Mouse (Mus musculus) megakaryocyte-erythroid progenitor cell, adult 5-6 weeks (primary cell): ENCODE data around the gene Gm44965. TPM values are rescaled to one million over a fixed set of nuclear protein-coding genes. Genes with fewer than 3 reads are reported as not detected.

Experiments used
- ATAC-seq: replicated peaks from 2 replicates; pipeline ENCODE4 v1.8.0; 2016; ENCODE audit warnings: mild to moderate bottlenecking, inconsistent platforms; ENCODE audit not compliant: severe bottlenecking, poor library complexity, low FRiP score, low TSS enrichment
- total RNA-seq, 2 experiments: library from RNA; stranded (forward) in 1 of 2; stranded (reverse) in 1 of 2; fragments of 200-1000, 215-1000 nt in 1 of 2; fragments of >200 nt in 1 of 2; fragmentation: Nextera tagmentation in 1 of 2; gene quantifications; 2 replicates each; pipeline ENCODE4 v1.2.3; 2014 to 2017

Gene Gm44965
- total RNA-seq, 2 experiments from 2014 or later, result not detected

DNA sequence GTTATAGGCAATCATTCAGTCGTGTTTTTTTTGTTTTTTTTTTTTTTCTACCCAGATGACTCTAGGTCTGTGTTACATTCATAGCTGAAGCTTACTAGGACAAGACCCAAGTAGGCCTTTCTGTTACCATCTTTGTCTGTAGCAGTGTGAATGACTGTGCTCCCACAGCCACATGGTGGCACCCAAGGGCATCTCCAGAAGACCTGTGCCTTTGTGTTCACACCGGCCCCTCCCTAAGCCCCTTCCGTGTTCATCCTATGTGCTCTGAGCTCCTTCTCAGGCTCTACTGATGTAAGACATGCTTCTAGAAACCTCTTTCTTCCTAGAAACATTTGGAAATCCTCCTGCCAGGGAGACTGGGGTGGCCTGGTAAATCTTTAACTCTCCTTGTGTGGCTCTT lies 53.3 kb downstream of the Gm44965 start, which contains the start of gene Gimap8:
Gene Gimap8, plus strand, starts transcription at position 240 of the 400 bp plus-strand sequence.
- peak; percentile 75 for ATAC-seq

GRCm38 (mm10) chr6:48647611-48648010 lies 53.9 kb downstream of the Gm44965 start:
- no peak for ATAC-seq

DNA sequence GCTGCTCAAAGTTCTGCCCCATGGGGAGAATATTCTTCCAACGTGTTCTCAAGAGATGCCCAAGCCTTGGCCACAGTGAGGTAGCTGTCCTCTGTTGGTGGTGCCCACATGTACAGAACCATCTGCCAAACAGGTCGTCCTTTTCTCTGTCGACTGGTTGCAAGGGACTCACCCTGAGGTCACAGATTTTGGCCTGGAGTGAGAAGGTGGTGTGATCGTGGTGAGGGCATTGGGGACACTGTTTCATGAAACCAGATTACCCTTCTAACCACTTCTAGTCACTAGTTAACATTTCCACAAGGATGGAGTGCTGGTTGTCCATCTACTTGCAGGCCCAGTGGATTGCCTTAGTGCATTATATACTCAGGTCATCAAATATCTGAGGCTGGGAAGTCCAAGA lies 55.0 kb downstream of the Gm44965 start:
- ATAC-seq, result no peak

DNA sequence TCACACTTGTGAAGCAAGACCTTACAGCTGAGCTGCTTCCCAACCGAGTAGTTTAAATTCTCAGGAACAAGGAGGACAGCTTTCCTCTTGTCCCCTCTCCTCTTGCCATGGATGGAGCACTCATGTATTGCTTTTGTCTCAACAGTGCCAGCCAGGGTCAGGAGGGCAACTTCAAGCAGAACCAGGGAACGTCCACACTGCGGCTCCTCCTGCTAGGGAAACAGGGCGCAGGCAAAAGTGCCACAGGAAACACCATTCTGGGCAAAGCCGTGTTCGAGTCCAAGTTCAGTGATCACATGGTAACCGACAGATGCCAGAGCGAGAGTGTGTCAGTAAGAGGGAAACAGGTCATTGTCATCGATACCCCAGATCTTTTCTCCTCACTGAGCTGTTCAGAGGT lies 56.3 kb downstream of the Gm44965 start:
- ATAC-seq, result no peak

GRCm38 (mm10) chr6:48658721-48659120 lies 65.0 kb downstream of the Gm44965 start:
- ATAC-seq, result no peak

GRCm38 (mm10) chr6:48664750-48665149 lies 71.0 kb downstream of the Gm44965 start:
- ATAC-seq, result no peak

GRCm38 (mm10) chr6:48665471-48665870 lies 71.7 kb downstream of the Gm44965 start:
- no peak for ATAC-seq

DNA sequence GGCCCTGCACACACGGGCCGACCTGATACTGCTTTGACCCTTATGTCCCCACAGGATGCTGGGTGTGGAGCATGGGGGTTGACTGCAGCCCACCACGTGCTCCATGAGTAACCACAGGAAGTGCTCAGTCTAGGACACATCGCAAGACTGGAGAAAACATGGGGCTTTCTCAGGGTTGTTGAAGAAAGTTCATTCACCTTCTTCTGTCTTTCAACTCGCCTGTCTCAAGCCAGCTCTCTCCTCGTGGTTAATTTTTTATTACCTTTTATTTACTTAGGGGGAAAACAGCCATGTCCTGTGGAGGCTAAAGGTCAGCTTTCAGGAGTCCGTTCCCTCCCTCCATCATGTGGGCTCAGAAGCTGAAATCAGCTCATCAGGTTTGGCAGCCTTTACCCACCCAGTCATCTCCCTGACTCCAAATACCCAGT lies 72.4 kb downstream of the Gm44965 start:
- ATAC-seq, result peak; percentile 26; the same call in 1 of the 2 replicates

DNA sequence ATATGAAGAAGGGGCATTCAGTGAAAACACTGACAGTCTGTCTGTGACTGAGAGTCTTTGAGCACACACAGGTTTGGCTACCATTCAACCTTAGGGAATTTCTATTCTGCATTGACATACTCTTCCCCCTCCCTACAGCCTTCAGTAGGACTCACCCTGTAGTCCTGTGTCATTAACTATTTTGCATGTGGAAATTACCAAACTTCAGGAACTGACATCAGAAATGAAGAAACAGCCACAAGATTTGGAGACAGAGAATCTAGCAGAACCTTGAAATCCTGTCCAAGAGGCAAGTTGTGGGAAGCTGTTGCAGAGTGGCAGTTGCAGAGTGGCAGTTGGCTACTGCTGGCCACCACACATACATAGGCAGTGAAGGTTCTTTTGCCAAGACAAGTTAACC lies 74.3 kb downstream of the Gm44965 start:
- no peak for ATAC-seq

Other genes starting within 250 kb of the Gm44965 start
- 8.4 and 9.1 TPM in 2 replicates for gene Krba1, start 198.4 kb upstream of the Gm44965 start, total RNA-seq (2014; fragmentation: Nextera tagmentation)
- 4.8 and 8.0 TPM in 2 replicates for gene Krba1, start 198.4 kb upstream of the Gm44965 start, total RNA-seq (2017)
- 0.33 and 0.67 TPM in 2 replicates for gene Zfp467, start 148.1 kb upstream of the Gm44965 start, total RNA-seq (2014; fragmentation: Nextera tagmentation)
- 0.33 TPM in 1 of 2 replicates, not detected in the other for gene Zfp467, start 148.1 kb upstream of the Gm44965 start, total RNA-seq (2017)
- gene Sspo, start 145.7 kb upstream of the Gm44965 start, total RNA-seq (2014; fragmentation: Nextera tagmentation), result not detected in 2 replicates
- gene Sspo, start 145.7 kb upstream of the Gm44965 start, total RNA-seq (2017), result not detected in 2 replicates
- gene Atp6v0e2, start 56.3 kb upstream of the Gm44965 start, total RNA-seq (2014; fragmentation: Nextera tagmentation), result not detected in 2 replicates
- not detected in 2 replicates for gene Atp6v0e2, start 56.3 kb upstream of the Gm44965 start, total RNA-seq (2017)
- gene Lrrc61, start 39.1 kb upstream of the Gm44965 start, total RNA-seq (2014; fragmentation: Nextera tagmentation), result 8.7 and 17.0 TPM in 2 replicates
- gene Lrrc61, start 39.1 kb upstream of the Gm44965 start, total RNA-seq (2017), result 1.8 and 3.3 TPM in 2 replicates
- gene Rarres2, start 21.2 kb upstream of the Gm44965 start, total RNA-seq (2014; fragmentation: Nextera tagmentation), result not detected in 2 replicates
- 0.05 TPM in 1 of 2 replicates, not detected in the other for gene Rarres2, start 21.2 kb upstream of the Gm44965 start, total RNA-seq (2017)
- gene Gm45021, start 4.3 kb upstream of the Gm44965 start, total RNA-seq (2014; fragmentation: Nextera tagmentation), result not detected in 2 replicates
- gene Gm45021, start 4.3 kb upstream of the Gm44965 start, total RNA-seq (2017), result not detected in 2 replicates
- 9.7 and 17.1 TPM in 2 replicates for gene Repin1, start 58 bp upstream of the Gm44965 start, total RNA-seq (2014; fragmentation: Nextera tagmentation)
- 9.8 and 14.7 TPM in 2 replicates for gene Repin1, start 58 bp upstream of the Gm44965 start, total RNA-seq (2017)
- 1.7 and 1.9 TPM in 2 replicates for gene Zfp775, start 8.1 kb downstream of the Gm44965 start, total RNA-seq (2014; fragmentation: Nextera tagmentation)
- gene Zfp775, start 8.1 kb downstream of the Gm44965 start, total RNA-seq (2017), result 2.0 and 3.0 TPM in 2 replicates
- gene AI854703, start 32.8 kb downstream of the Gm44965 start, total RNA-seq (2014; fragmentation: Nextera tagmentation), result 1.9 and 4.2 TPM in 2 replicates
- 1.4 and 3.0 TPM in 2 replicates for gene AI854703, start 32.8 kb downstream of the Gm44965 start, total RNA-seq (2017)
- 7.1 and 7.8 TPM in 2 replicates for gene Gimap8, start 53.3 kb downstream of the Gm44965 start, total RNA-seq (2014; fragmentation: Nextera tagmentation)
- 1.4 and 8.0 TPM in 2 replicates for gene Gimap8, start 53.3 kb downstream of the Gm44965 start, total RNA-seq (2017)
- 15.2 and 18.7 TPM in 2 replicates for gene Gimap9, start 82.2 kb downstream of the Gm44965 start, total RNA-seq (2014; fragmentation: Nextera tagmentation)
- gene Gimap9, start 82.2 kb downstream of the Gm44965 start, total RNA-seq (2017), result 34.5 and 49.2 TPM in 2 replicates
- 12.5 and 18.0 TPM in 2 replicates for gene Gimap4, start 90.6 kb downstream of the Gm44965 start, total RNA-seq (2014; fragmentation: Nextera tagmentation)
- 3.0 and 61.5 TPM in 2 replicates for gene Gimap4, start 90.6 kb downstream of the Gm44965 start, total RNA-seq (2017)
- 21.8 and 27.8 TPM in 2 replicates for gene Gimap6, start 114.3 kb downstream of the Gm44965 start, total RNA-seq (2014; fragmentation: Nextera tagmentation)
- gene Gimap6, start 114.3 kb downstream of the Gm44965 start, total RNA-seq (2017), result 48.2 and 58.4 TPM in 2 replicates
- gene Gm28053, start 124.7 kb downstream of the Gm44965 start, total RNA-seq (2014; fragmentation: Nextera tagmentation), result 2.9 TPM in 1 of 2 replicates, not detected in the other
- gene Gm28053, start 124.7 kb downstream of the Gm44965 start, total RNA-seq (2017), result 96.6 TPM in 1 of 2 replicates, not detected in the other
- 1.4 and 4.8 TPM in 2 replicates for gene Gimap7, start 124.7 kb downstream of the Gm44965 start, total RNA-seq (2014; fragmentation: Nextera tagmentation)
- 2.1 and 4.6 TPM in 2 replicates for gene Gimap7, start 124.7 kb downstream of the Gm44965 start, total RNA-seq (2017)
- gene Gimap1, start 145.1 kb downstream of the Gm44965 start, total RNA-seq (2014; fragmentation: Nextera tagmentation), result 4.8 and 20.1 TPM in 2 replicates
- gene Gimap1, start 145.1 kb downstream of the Gm44965 start, total RNA-seq (2017), result 10.8 and 12.9 TPM in 2 replicates
- gene Gimap5, start 152.3 kb downstream of the Gm44965 start, total RNA-seq (2014; fragmentation: Nextera tagmentation), result 6.1 and 11.7 TPM in 2 replicates
- 1.5 and 5.8 TPM in 2 replicates for gene Gimap5, start 152.3 kb downstream of the Gm44965 start, total RNA-seq (2017)
- gene Gimap3, start 176.9 kb downstream of the Gm44965 start, total RNA-seq (2014; fragmentation: Nextera tagmentation), result 6.4 and 19.7 TPM in 2 replicates
- gene Gimap3, start 176.9 kb downstream of the Gm44965 start, total RNA-seq (2017), result 0.88 and 6.2 TPM in 2 replicates
- gene Tmem176a, start 247.0 kb downstream of the Gm44965 start, total RNA-seq (2014; fragmentation: Nextera tagmentation), result 5.4 and 11.3 TPM in 2 replicates
- gene Tmem176a, start 247.0 kb downstream of the Gm44965 start, total RNA-seq (2017), result 5.1 and 31.3 TPM in 2 replicates
- 6.7 and 12.4 TPM in 2 replicates for gene Tmem176b, start 247.6 kb downstream of the Gm44965 start, total RNA-seq (2014; fragmentation: Nextera tagmentation)
- gene Tmem176b, start 247.6 kb downstream of the Gm44965 start, total RNA-seq (2017), result 14.4 and 24.5 TPM in 2 replicates